Mouse (Mus musculus) Patski (cell line): Measurements from ENCODE around the gene Midn. TPM values are rescaled to one million over a fixed set of nuclear protein-coding genes. Genes with fewer than 3 reads are reported as not detected.
A peak's percentile ranks its signal among the peaks of the same experiment; 100 is the strongest.

Source experiments
- ATAC-seq: fragments of 100-300 bp; one replicate; pipeline ENCODE4 v1.8.0; 2021
- CTCF ChIA-PET: fragments of 350-600 bp; sonication (Branson Sonifier 250); formaldehyde crosslinking; loops from one replicate; lab custom pipeline; 2022; ENCODE audit warnings: inconsistent platforms; lab: Charles Lee
- POLR2A ChIA-PET: fragments of 350-600 bp; sonication (Branson Sonifier 250); formaldehyde crosslinking; loops from one replicate; lab custom pipeline; 2022; ENCODE audit warnings: antibody characterized with exemption, inconsistent platforms; lab: Charles Lee
- DNase-seq: peaks from one replicate; pipeline ENCODE4 v3.0.0-alpha.2; 2011; ENCODE audit warnings: low read depth, low spot score
- H3K27me3 ChIP-seq: fragments of 371-371 bp; one replicate; pipeline ENCODE4 v1.5.1; 2021
- CTCF ChIP-seq: fragments of 100-300 bp; IDR thresholded peaks from one replicate; pipeline ENCODE4 v1.5.1; 2021
- in situ Hi-C: fragments of 300-500 bp; cut with MboI; formaldehyde crosslinking; loops from 3 replicates; pipeline ENCODE4 v1.11.1; 2018; ENCODE audit warnings: low pct_unique_long_range_greater_than_20kb, mixed read lengths
- polyA plus RNA-seq: library from polyadenylated mRNA; unstranded; gene quantifications from one replicate; pipeline ENCODE4 v1.2.3, GENCODE M21; 2021

The Midn gene
- 116 TPM for polyA plus RNA-seq

- H3K27me3 ChIP-seq: no peaks in the 10 kb centered on the region
- peak; percentile 16 for ATAC-seq
- ChIA-PET CTCF (interaction anchor here (1.2 to 5.6 kb wide), 3 partner anchors 18 to 161 kb away, joined by 3 to 58 read pairs (median 9); partner anchors contain the start of gene Cirbp), POLR2A (interaction anchor here (1.0 to 15.5 kb wide), 2 partner anchors 9 to 15 kb away, joined by 4 to 191 read pairs; partner anchors contain the start of gene Cirbp)
- DNase-seq: no peak
- in situ Hi-C loops: no loop called here
- no peak for TF ChIP-seq CTCF
Measured at GRCm38 (mm10) chr10:80147719-80148601, at the start of gene Midn. Gene Midn, plus strand, starts transcription at chr10:80148272.

GRCm38 (mm10) chr10:80098630-80099029 is 49.4 kb upstream of the Midn start:
- TF ChIP-seq CTCF: no peak
- no peak for ATAC-seq
- in situ Hi-C loops: no loop called here
- H3K27me3 ChIP-seq: no peaks in the 10 kb centered on the region
- CTCF ChIA-PET: interaction anchor here (0.8 to 1.8 kb wide), 3 partner anchors 11 to 37 kb away, joined by 3 to 4 read pairs (median 4); no protein-coding TSS in a partner anchor
- DNase-seq: no peak
- POLR2A ChIA-PET: interaction anchor here (1.6 kb wide), 1 partner anchor 27 kb away, joined by 4 read pairs; no protein-coding TSS in a partner anchor

- CTCF ChIA-PET: no interaction called here
- ATAC-seq: peak; percentile 36
- POLR2A ChIA-PET: interaction anchor here (0.5 to 2.8 kb wide), 5 partner anchors 10 to 173 kb away, joined by 3 to 11 read pairs (median 4); partner anchors contain the start of gene Stk11
- in situ Hi-C loops: no loop called here
- H3K27me3 ChIP-seq: no peaks in the 10 kb centered on the region
- no peak for DNase-seq
- no peak for TF ChIP-seq CTCF
Measured at GRCm38 (mm10) chr10:80100982-80101381, 47.1 kb upstream of the Midn start.

- ATAC-seq: peak; percentile 24
- TF ChIP-seq CTCF: no peak
- no peaks in the 10 kb centered on the region for H3K27me3 ChIP-seq
- in situ Hi-C loops: no loop called here
- DNase-seq: no peak
- CTCF ChIA-PET: no interaction called here
- POLR2A ChIA-PET: interaction anchor here (1.3 to 1.5 kb wide), 2 partner anchors 11 to 51 kb away, joined by 3 to 4 read pairs; no protein-coding TSS in a partner anchor
Measured at GRCm38 (mm10) chr10:80102216-80102915, 45.7 kb upstream of the Midn start.

- no peak for ATAC-seq
Measured at GRCm38 (mm10) chr10:80103032-80103431, 45.0 kb upstream of the Midn start.

GRCm38 (mm10) chr10:80104181-80104580 is 43.9 kb upstream of the Midn start:
- ChIA-PET POLR2A (interaction anchor here (0.8 to 1.7 kb wide), 7 partner anchors 12 to 114 kb away, joined by 3 to 9 read pairs (median 3); partner anchors contain the start of gene Cirbp), CTCF (interaction anchor here (1.0 to 2.2 kb wide), 3 partner anchors 13 to 120 kb away, joined by 3 to 6 read pairs (median 4); partner anchors contain the start of gene Tmem259)
- no peaks in the 10 kb centered on the region for H3K27me3 ChIP-seq
- TF ChIP-seq CTCF: no peak
- ATAC-seq: peak; percentile 28
- in situ Hi-C loops: no loop called here
- peak; percentile 59 for DNase-seq

More at GRCm38 (mm10) chr10:80103032-80103431, 45.0 kb upstream of the Midn start:
- POLR2A ChIA-PET: interaction anchor here (0.7 to 1.6 kb wide), 7 partner anchors 11 to 113 kb away, joined by 3 to 7 read pairs (median 3); partner anchors contain the start of gene Cirbp
- TF ChIP-seq CTCF: no peak
- H3K27me3 ChIP-seq: no peaks in the 10 kb centered on the region
- CTCF ChIA-PET: interaction anchor here (1.0 to 1.2 kb wide), 2 partner anchors 20 to 119 kb away, joined by 3 to 4 read pairs; partner anchors contain the start of gene Tmem259
- no peak for DNase-seq
- in situ Hi-C loops: no loop called here

GRCm38 (mm10) chr10:80105460-80105859 is 42.6 kb upstream of the Midn start, which contains the start of gene Sbno2:
Gene Sbno2, minus strand, starts transcription at chr10:80105571.
- POLR2A ChIA-PET: interaction anchor here (0.6 to 1.8 kb wide), 7 partner anchors 11 to 120 kb away, joined by 3 to 8 read pairs (median 4); no protein-coding TSS in a partner anchor
- CTCF ChIA-PET: interaction anchor here (1.3 to 2.2 kb wide), 4 partner anchors 10 to 62 kb away, joined by 3 to 6 read pairs (median 3); partner anchors contain the start of gene Stk11
- no peak for TF ChIP-seq CTCF
- no peak for DNase-seq
- no peaks in the 10 kb centered on the region for H3K27me3 ChIP-seq
- in situ Hi-C loops: loop anchor here (5.0 kb wide), 1 partner anchor 33 kb away; no protein-coding TSS in a partner anchor
- no peak for ATAC-seq

- CTCF ChIA-PET: interaction anchor here (1.3 to 2.2 kb wide), 4 partner anchors 9 to 63 kb away, joined by 3 to 6 read pairs (median 3); partner anchors contain the start of gene Stk11
- ATAC-seq (no peak), DNase-seq (no peak)
- in situ Hi-C loops: loop anchor here (5.0 kb wide), 1 partner anchor 34 kb away; no protein-coding TSS in a partner anchor
- TF ChIP-seq CTCF: no peak
- POLR2A ChIA-PET: interaction anchor here (0.6 to 2.1 kb wide), 8 partner anchors 11 to 121 kb away, joined by 3 to 8 read pairs (median 4); no protein-coding TSS in a partner anchor
- H3K27me3 ChIP-seq: no peaks in the 10 kb centered on the region
Measured at GRCm38 (mm10) chr10:80105926-80106325, 42.1 kb upstream of the Midn start.

GRCm38 (mm10) chr10:80107678-80108077 is 40.4 kb upstream of the Midn start:
- in situ Hi-C loops: loop anchor here (5.0 kb wide), 1 partner anchor 35 kb away; no protein-coding TSS in a partner anchor
- DNase-seq: peak; percentile 93

More at GRCm38 (mm10) chr10:80107678-80108077, 40.4 kb upstream of the Midn start:
- CTCF ChIA-PET: interaction anchor here (0.7 to 2.0 kb wide), 3 partner anchors 21 to 73 kb away, joined by 3 to 8 read pairs (median 3); no protein-coding TSS in a partner anchor
- POLR2A ChIA-PET: interaction anchor here (1.2 to 2.1 kb wide), 3 partner anchors 32 to 66 kb away, joined by 4 to 7 read pairs (median 5); no protein-coding TSS in a partner anchor
- peak; percentile 72 for ATAC-seq
- no peaks in the 10 kb centered on the region for H3K27me3 ChIP-seq
- TF ChIP-seq CTCF: no peak
